1 mouse cellular context compared by ENCODE assay signal in genomic region chr1:194816913-194817312, GRCm38 (mm10).
TF ChIP-seq lines count a peak whose summit lies in the region.

No protein-coding gene starts in this region.

TF ChIP-seq in CH12.LX, 34 proteins besides CTCF, POLR2A, EP300 and RAD21 (continued from another document):
- TF ChIP-seq MEF2A (IDR thresholded peaks at IDR 0.05; ENCODE audit: borderline replicate concordance, low read depth, low read length) (0 out of 2 replicates have a peak, but pooled peaks have one; percentile 19), ETS1 (conservative IDR thresholded peaks at IDR 0.05; ENCODE audit: low read depth, low read length) (no peak), MXI1 (IDR thresholded peaks at IDR 0.05; ENCODE audit: low read depth, low read length) (peak; percentile 81), KAT2A (IDR thresholded peaks at IDR 0.05; ENCODE audit: insufficient replicate concordance, low read length) (no peak), MAFK (IDR thresholded peaks at IDR 0.05; ENCODE audit: insufficient replicate concordance, low read length) (no peak), NRF1 (IDR thresholded peaks at IDR 0.05; ENCODE audit: low read depth, low read length) (0 out of 2 replicates have a peak, but pooled peaks have one; percentile 22), ZC3H11A (IDR thresholded peaks at IDR 0.05; ENCODE audit: low read depth, low read length) (peak; percentile 96), CHD2 (IDR thresholded peaks at IDR 0.05; ENCODE audit: low read length) (no peak), JUND (conservative IDR thresholded peaks at IDR 0.05; ENCODE audit: low read depth, low read length) (peak; percentile 56), RCOR1 (conservative IDR thresholded peaks at IDR 0.05; ENCODE audit: low read depth, low read length) (peak; percentile 71; the same call in 1 of the 2 replicates), PAX5 (IDR thresholded peaks at IDR 0.05; ENCODE audit: low read length) (no peak), MYC (IDR thresholded peaks at IDR 0.05; ENCODE audit: low read depth, low read length) (peak; percentile 99), ELF1 (IDR thresholded peaks at IDR 0.05; ENCODE audit: low read depth, low read length) (peak; percentile 29; the same call in 1 of the 2 replicates)
TF ChIP-seq in CH12.LX: peak in this region for 19.
